Mouse (Mus musculus) liver, embryonic 13.5 days (tissue): Measurements from ENCODE around the gene Rassf5. TPM values are rescaled to one million over a fixed set of nuclear protein-coding genes. Genes with fewer than 3 reads are reported as not detected.
"Not testable (repeated sequence)": the region's sequence is repeated elsewhere in the genome, so short reads cannot be mapped to it uniquely, and the experiment has no call there.

Experiments
- ATAC-seq: fragments of 200-750 bp; cut with Nextera tagmentation; 2 replicates; pipeline ENCODE4 v1.8.0; 2017; ENCODE audit warnings: low read depth, mild to moderate bottlenecking, moderate number of reproducible peaks, moderate library complexity
- DNase-seq: peaks from one replicate; pipeline ENCODE4 v3.0.0; 2022
- H3K27ac ChIP-seq: fragments of 300-500 bp; sonication (generic); 2 replicates; pipeline ENCODE4 v1.5.1; 2015; ENCODE audit warnings: moderate library complexity, mild to moderate bottlenecking, inconsistent platforms
- H3K27me3 ChIP-seq: fragments of 300-500 bp; sonication (generic); 2 replicates; pipeline ENCODE4 v1.6.1; 2015; ENCODE audit warnings: mild to moderate bottlenecking, inconsistent platforms
- H3K36me3 ChIP-seq: fragments of 300-500 bp; sonication (generic); 2 replicates; pipeline ENCODE4 v1.6.1; 2015; ENCODE audit warnings: mild to moderate bottlenecking, inconsistent platforms
- H3K4me1 ChIP-seq: fragments of 300-500 bp; sonication (generic); replicated peaks from 2 replicates; pipeline ENCODE4 v1.6.1; 2015; ENCODE audit warnings: inconsistent platforms
- H3K4me2 ChIP-seq: fragments of 300-500 bp; sonication (generic); 2 replicates; pipeline ENCODE4 v1.6.1; 2015; ENCODE audit warnings: inconsistent platforms, mild to moderate bottlenecking, moderate library complexity
- H3K4me3 ChIP-seq: fragments of 300-500 bp; sonication (generic); replicated peaks from 2 replicates; pipeline ENCODE4 v1.5.1; 2015; ENCODE audit warnings: mild to moderate bottlenecking, inconsistent platforms
- H3K9ac ChIP-seq: fragments of 300-500 bp; sonication (generic); 2 replicates; pipeline ENCODE4 v1.6.1; 2015; ENCODE audit warnings: mild to moderate bottlenecking, inconsistent platforms
- H3K9me3 ChIP-seq: fragments of 300-500 bp; sonication (generic); replicated peaks from 2 replicates; pipeline ENCODE4 v1.6.1; 2016; ENCODE audit warnings: inconsistent platforms
- WGBS: fragments of 180-500 bp; shearing (Covaris S2); methylation state at CpG from one replicate; pipeline ENCODE4 v1.1.7; 2015; ENCODE audit not compliant: insufficient replicate concordance; 5-methylcytosine and 5-hydroxymethylcytosine counted together
- polyA plus RNA-seq: library from polyadenylated mRNA; unstranded; fragments of >200 nt; fragmentation: Nextera tagmentation; extraction: Ambion mirVana; gene quantifications from 2 replicates; pipeline ENCODE4 v1.2.1, GENCODE M21; 2015

The Rassf5 gene
- polyA plus RNA-seq, 1 experiment from 2014 or later = 3.9 TPM

GRCm38 (mm10) chr1:131146181-131146614 lies 98.9 kb downstream of the Rassf5 start:
- WGBS = 23% methylated on average over 3 of the region's 3 CpGs
- Histone ChIP-seq H3K4me2 (no peak overlapping the region), H3K36me3 (no peaks in the 10 kb centered on the region), H3K4me1 (peaks cover 11% of the 10 kb centered on the region; the same call in 1 of the 2 replicates), H3K27ac (no peak overlapping the region), H3K27me3 (0 out of 2 replicates have a peak, but pooled peaks cover 3% of the 10 kb centered on the region), H3K9ac (no peak overlapping the region), H3K9me3 (no peaks in the 10 kb centered on the region), H3K4me3 (no peak overlapping the region)
- ATAC-seq (no peak), DNase-seq (no peak)

GRCm38 (mm10) chr1:131145222-131145621 lies 99.8 kb downstream of the Rassf5 start:
- H3K9ac ChIP-seq, H3K27me3 ChIP-seq, DNase-seq, H3K4me3 ChIP-seq, H3K27ac ChIP-seq, H3K9me3 ChIP-seq, H3K36me3 ChIP-seq, ATAC-seq, H3K4me2 ChIP-seq: not testable (repeated sequence)
- 23% methylated on average over 3 of the region's 3 CpGs for WGBS
- peaks cover 14% of the 10 kb centered on the region; the same call in 1 of the 2 replicates for H3K4me1 ChIP-seq

DNA sequence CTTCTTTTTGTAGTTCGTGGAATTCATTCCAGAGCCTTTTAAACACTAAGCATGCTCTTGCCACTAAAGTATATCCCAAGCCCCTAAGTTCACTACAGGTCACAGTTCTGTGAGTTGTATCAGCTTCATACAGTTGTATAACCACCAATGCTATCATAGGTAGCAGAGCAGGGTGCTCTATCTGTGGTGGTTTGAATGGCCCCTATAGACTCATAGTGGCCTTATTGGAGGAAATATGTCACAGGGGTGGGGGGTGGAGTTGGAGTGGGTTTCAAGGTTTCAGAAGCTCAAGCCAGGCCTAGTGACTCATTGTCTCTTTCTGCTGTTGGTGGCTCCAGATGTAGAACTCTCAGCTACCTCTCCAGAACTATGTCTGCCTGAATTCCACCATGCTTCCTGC lies 102.6 kb downstream of the Rassf5 start:
- DNase-seq = no peak
- Histone ChIP-seq H3K4me3 (no peak overlapping the region), H3K4me1 (peaks cover 28% of the 10 kb centered on the region), H3K9ac (no peak overlapping the region), H3K9me3 (no peaks in the 10 kb centered on the region), H3K27ac (no peak overlapping the region), H3K4me2 (no peak overlapping the region), H3K36me3 (no peaks in the 10 kb centered on the region), H3K27me3 (no peaks in the 10 kb centered on the region)
- WGBS = 65% methylated on average over 1 of the region's 1 CpGs
- ATAC-seq = no peak

GRCm38 (mm10) chr1:131141449-131141848 lies 103.6 kb downstream of the Rassf5 start:
- DNase-seq (no peak), ATAC-seq (no peak)
- H3K4me1 ChIP-seq = peaks cover 35% of the 10 kb centered on the region
- WGBS = 31% methylated on average over 2 of the region's 2 CpGs
- H3K27me3 ChIP-seq = no peaks in the 10 kb centered on the region
- no peaks in the 10 kb centered on the region for H3K36me3 ChIP-seq
- H3K4me2 ChIP-seq = no peak overlapping the region
- no peaks in the 10 kb centered on the region for H3K9me3 ChIP-seq
- H3K9ac ChIP-seq = no peak overlapping the region
- H3K27ac ChIP-seq = no peak overlapping the region
- no peak overlapping the region for H3K4me3 ChIP-seq

GRCm38 (mm10) chr1:131139102-131140095 lies 105.7 kb downstream of the Rassf5 start:
- Histone ChIP-seq H3K9me3 (no peaks in the 10 kb centered on the region), H3K27ac (peak overlapping the region; percentile 96), H3K27me3 (no peaks in the 10 kb centered on the region), H3K36me3 (peaks cover 7% of the 10 kb centered on the region), H3K4me2 (peak overlapping the region; percentile 93), H3K4me1 (peaks cover 48% of the 10 kb centered on the region), H3K9ac (peak overlapping the region; percentile 91), H3K4me3 (peak overlapping the region; percentile 87)
- 63% methylated on average over 11 of the region's 11 CpGs for WGBS
- ATAC-seq = no peak
- DNase-seq = no peak

DNA sequence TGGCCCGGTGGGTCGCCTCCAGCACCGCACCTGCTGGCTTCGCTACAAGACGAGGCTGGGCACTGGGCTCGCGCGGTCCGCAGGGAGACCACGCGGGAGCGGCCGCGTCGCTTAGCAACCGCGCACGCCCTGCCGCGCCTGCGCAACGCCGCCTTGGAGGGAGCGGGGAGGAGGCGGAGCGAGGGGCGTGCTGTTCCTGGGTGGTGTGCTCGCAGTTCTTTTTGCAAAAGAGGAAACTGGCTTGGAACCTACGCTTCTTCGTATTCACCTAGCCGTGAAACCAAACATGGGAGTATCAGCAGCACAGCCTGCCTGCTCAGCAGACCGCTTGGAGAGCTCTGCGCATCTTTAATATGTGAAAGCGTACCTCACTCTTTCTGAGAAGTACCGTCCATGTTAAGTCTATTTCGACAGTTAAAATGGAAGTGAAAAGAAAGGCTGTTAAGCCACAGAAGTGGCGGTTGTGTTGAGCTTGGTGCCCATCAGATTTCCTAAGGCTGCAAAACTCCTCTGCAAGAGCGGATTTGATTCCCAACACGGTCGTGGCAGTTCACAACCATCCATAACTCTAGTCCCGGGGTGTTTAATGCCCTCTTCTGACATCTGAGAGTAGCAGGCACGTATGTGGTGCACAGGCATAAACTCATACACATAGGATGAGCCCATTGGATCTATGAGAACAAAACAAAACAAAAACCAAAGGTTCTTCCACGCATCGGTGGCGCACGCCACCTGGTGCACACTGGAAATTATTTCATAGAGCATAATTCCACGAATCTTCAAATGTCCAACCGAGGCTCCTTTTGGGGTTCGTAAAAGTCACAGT lies 106.7 kb downstream of the Rassf5 start, which contains the start of gene Dyrk3:
Dyrk3 (minus strand) TSS at position 150 of the 826 bp plus-strand sequence.
- DNase-seq (peak; percentile 91), ATAC-seq (peak; percentile 93)
- Histone ChIP-seq H3K27ac (peak within 1 kb of the TSS; percentile 96), H3K4me1 (peaks cover 53% of the 10 kb centered on the region), H3K4me3 (peak within 1 kb of the TSS; percentile 87), H3K9me3 (no peaks in the 10 kb centered on the region), H3K4me2 (peak within 1 kb of the TSS; percentile 93), H3K9ac (peak within 1 kb of the TSS; percentile 91), H3K36me3 (peaks cover 13% of the 10 kb centered on the region), H3K27me3 (no peaks in the 10 kb centered on the region)
- WGBS = 2% methylated on average over 49 of the region's 49 CpGs

DNA sequence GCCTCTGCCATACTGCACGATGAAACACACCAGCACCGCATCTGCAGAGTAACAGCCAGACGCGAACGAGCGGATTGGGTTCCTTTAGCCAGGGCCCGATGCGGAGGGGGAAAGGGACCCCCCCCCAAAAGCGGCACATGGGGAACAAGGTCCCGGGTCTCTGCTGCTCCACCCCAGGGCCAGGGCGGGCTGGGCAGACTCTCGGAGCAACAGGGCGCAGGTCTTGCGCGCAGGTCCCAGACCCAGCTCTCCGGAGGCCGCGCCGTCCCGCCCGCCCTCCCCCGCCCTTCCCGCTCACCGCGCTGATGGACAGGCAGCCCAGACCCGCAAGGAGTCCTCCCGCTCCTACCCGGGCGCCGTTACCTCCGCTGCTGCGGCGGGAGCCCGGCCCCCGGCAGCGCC lies 107.3 kb downstream of the Rassf5 start:
- Histone ChIP-seq H3K27ac (peak overlapping the region; percentile 96), H3K4me3 (peak overlapping the region; percentile 87), H3K27me3 (no peaks in the 10 kb centered on the region), H3K4me2 (peak overlapping the region; percentile 93), H3K36me3 (peaks cover 20% of the 10 kb centered on the region), H3K9ac (peak overlapping the region; percentile 91), H3K4me1 (peaks cover 57% of the 10 kb centered on the region), H3K9me3 (no peaks in the 10 kb centered on the region)
- WGBS = under 1% methylated on average over 31 of the region's 36 CpGs
- DNase-seq (peak; percentile 24), ATAC-seq (peak; percentile 80)

DNA sequence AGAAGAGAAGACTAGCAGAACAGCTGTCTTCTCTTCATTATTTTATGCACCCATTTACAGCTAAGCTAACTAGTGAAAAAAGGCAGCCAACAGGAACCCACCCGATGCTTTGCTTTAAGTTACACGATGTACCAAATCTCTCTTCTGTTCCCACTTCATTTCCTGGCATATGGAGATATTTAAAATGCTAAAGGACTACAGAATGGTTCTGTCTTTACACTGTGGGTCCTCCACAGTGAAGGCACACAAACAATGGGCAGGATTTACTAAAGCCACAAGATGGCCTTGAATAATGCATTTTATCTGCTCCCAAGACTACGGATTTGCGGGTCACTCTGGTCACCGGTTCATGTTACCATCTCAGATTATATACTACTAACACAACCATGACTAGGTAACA lies 107.9 kb downstream of the Rassf5 start:
- 5% methylated on average over 5 of the region's 5 CpGs for WGBS
- ATAC-seq (no peak), DNase-seq (no peak)
- Histone ChIP-seq H3K9me3 (no peaks in the 10 kb centered on the region), H3K27ac (peak overlapping the region; percentile 96), H3K4me1 (peaks cover 58% of the 10 kb centered on the region), H3K4me3 (peak overlapping the region; percentile 87), H3K4me2 (peak overlapping the region; percentile 93), H3K36me3 (peaks cover 26% of the 10 kb centered on the region), H3K27me3 (no peaks in the 10 kb centered on the region), H3K9ac (peak overlapping the region; percentile 91)

- peak; percentile 34 for DNase-seq
- Histone ChIP-seq H3K36me3 (peaks cover 27% of the 10 kb centered on the region), H3K27ac (peak overlapping the region; percentile 96), H3K9me3 (no peaks in the 10 kb centered on the region), H3K27me3 (no peaks in the 10 kb centered on the region), H3K4me2 (peak overlapping the region; percentile 93), H3K4me1 (peaks cover 58% of the 10 kb centered on the region), H3K4me3 (peak overlapping the region; percentile 87), H3K9ac (peak overlapping the region; percentile 91)
- ATAC-seq = peak; percentile 29
- WGBS = 19% methylated on average over 10 of the region's 10 CpGs
Observed at GRCm38 (mm10) chr1:131135960-131136629, 109.0 kb downstream of the Rassf5 start.

DNA sequence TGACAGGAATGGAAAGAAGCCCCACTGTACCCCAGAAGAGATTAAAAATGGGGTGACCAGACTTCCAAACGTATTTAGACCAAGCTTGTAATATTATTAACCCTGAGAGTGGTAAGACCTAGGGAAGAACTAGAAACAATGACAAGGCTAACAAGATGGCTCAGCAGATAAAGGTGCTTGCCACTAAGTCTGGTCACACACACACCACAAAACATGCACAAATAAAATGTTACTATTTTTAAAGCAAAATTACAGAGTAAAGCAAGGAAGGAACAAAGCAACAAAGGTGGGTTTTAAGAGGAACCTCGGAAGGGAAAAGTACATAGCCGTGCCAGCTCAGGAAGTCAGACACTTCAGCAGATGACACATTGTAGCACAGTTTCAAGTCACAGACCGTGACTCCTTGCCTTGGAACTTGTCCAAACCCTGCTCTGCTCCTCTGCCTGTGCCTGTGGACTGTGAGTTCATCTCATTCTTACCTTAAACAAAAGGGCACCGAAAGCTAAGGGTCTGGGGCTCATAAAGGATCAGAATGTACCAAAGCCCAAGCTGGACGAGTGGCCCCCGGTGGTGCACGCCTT lies 110.0 kb downstream of the Rassf5 start:
- Histone ChIP-seq H3K4me2 (peak overlapping the region; percentile 93), H3K36me3 (peaks cover 37% of the 10 kb centered on the region), H3K9ac (peak overlapping the region; percentile 91), H3K4me3 (peak overlapping the region; percentile 87), H3K27me3 (no peaks in the 10 kb centered on the region), H3K4me1 (peaks cover 53% of the 10 kb centered on the region), H3K27ac (peak overlapping the region; percentile 96), H3K9me3 (no peaks in the 10 kb centered on the region)
- DNase-seq (no peak), ATAC-seq (no peak)
- WGBS = 46% methylated on average over 8 of the region's 8 CpGs
